Mouse (Mus musculus): ENCODE data around the gene Cd79a.

Cd79a gene

GRCm38 (mm10) chr7:24912480-24912879 is 15.3 kb downstream of the Cd79a start:
- no peak for DNase-seq (ENCODE audit: extremely low read depth, low read depth)

GRCm38 (mm10) chr7:24918763-24919323 is 21.7 kb downstream of the Cd79a start:
- DNase-seq (ENCODE audit: extremely low read depth, low read depth), result no peak

DNA sequence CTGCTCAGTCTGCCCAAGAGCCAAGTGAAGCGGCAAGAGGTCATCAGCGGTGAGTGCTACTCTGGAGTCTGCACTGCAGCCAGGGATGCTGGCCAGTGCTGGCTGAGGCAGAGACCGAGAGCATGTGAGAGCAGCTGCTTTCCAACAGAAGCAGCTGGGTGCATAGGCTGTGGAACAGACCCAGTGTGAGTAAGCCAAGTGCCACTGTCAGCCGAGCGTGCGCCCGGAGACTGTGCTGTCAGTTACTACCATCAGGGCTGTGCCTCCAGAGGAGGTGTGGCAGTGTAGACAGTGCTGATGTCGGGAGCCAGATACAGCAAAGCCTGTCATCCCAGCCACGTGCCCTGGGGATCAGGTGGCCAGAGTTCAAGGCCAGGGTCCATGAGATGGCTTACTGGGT is 22.5 kb downstream of the Cd79a start:
- no peak for DNase-seq (ENCODE audit: extremely low read depth, low read depth)

DNA sequence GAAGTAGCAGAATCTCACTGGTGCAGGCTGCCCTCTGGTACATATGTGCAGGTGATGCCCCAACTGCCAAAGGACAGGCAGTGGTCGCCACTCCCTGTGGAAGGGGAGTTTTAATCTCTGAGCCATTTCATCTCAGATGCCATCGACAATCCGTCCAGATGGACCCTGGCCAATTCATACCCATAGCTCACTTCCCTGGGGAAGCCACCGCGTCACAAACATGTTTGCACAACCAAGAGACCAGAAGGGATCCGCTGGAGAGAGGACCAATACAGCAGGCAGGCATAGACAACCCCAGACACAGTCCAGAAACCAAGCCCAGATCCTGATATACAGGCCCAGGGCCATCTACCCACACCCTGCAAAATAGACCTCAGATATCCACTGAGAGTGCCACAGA is 33.3 kb downstream of the Cd79a start:
- DNase-seq (ENCODE audit: extremely low read depth, low read depth), result no peak

DNA sequence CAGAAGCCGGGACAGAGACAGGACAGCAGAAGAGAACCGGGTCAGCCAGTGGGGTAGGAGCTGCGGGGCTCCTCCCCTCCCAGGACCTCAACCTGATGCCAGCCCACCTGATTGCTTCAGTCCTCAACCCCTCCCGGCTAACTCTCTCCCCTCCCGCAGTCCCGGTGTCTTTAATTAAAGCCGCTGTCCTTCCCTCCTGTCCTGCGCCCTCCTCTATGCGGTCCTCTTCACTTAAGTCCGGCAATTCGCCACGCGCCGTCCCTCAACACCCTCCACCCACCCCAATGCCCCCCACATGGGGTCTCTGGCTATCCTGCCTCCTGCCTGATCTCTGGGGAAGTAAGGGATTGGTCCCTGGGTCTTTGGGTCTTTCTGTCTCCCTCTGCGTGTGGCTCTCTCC is 34.5 kb downstream of the Cd79a start:
- DNase-seq (ENCODE audit: extremely low read depth, low read depth), result no peak

DNA sequence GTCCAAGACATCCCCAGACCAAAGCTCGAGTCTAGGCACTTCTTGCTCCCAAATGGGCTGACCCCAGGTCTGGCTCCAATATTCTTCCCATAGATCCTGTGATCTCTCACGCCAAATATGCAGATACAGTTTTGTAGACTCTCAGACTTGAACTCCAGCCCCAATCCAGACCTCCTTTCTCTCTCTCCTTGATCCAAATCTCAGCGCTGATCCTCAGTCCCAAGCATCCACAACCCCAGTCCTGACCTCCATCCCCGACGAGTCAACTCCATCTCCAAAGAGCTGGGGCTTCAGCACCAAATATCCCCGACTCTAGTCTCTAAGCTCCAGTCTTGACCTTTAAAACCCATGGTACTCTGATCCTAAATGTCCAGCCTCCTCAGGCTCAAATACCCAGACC is 46.5 kb downstream of the Cd79a start:
- no peak for DNase-seq (ENCODE audit: extremely low read depth, low read depth)

DNA sequence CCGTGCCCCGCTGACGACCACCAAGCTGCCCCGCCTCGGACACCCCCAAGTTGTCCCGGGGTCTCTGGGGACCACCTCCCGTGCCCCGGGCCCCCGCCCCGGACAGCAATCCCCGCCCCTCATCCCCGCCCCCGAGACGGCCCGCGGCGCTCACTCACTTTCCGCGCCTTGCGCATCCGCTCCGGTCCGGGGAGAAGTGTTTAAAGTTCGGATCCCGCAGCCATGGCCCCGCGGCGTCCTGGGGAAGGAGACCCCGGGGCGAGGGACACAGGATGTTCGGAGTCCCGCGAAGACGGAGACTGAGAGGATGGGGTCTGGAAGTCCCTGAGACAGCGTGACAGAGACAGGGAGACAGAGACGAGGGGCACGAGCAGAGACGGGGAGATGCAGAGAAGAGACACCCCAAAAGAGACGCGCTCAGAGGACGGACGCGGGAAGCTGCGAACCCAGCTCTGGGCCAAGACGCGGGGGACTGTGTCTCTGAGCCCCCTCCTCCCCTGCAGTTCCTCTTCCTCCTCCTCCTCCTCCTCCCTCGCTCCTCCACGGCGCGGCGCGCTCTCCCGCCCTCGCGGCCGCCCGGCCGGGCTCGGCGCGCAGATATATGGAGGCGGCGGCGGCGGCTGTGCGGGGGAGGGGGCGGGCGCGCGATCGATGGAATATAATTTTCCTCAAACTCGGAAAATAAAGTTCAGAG is 47.2 kb downstream of the Cd79a start, which contains the start of gene Gm4881:
Gm4881 (minus strand) TSS at position 238 of the 694 bp plus-strand sequence.
- DNase-seq (ENCODE audit: extremely low read depth, low read depth), result no peak

DNA sequence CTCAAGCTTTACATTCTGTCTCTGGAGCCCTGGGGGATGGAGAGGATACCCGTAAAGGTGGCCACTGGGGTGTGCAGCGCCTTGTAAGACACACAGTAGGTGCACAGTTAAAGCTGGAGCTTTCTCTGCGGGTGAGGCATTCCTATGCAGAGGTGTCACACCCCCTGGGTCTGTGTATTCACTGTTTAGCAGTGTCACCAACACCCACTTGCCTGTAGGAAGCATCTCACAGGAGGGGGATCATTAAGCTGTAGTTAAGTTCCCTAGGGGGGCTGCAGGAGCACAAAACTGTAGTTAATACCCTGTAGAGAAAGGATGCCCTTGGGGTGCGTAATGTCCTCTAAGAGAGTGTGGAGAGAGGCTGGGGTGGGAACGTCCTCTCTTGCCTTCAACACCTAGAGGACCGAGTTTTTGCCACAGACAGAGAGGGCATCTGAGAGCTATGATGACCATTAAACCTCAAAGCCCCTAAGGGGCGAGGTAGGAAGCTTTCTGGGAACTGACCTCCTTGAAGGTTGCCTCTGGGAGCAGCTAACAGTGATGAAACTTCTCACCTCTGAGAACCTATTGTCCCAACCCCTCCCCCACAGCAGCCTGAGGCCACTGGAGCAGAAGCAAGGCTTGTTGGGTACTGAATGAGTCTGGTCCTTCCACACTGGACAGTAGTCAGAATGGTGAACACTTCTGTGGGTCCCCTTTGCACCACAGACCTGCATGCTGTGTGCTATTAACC is 50.3 kb downstream of the Cd79a start:
- no peak for DNase-seq (ENCODE audit: extremely low read depth, low read depth)

- DNase-seq (ENCODE audit: extremely low read depth, low read depth), result no peak
Observed at GRCm38 (mm10) chr7:24948774-24949173, 51.6 kb downstream of the Cd79a start.

DNA sequence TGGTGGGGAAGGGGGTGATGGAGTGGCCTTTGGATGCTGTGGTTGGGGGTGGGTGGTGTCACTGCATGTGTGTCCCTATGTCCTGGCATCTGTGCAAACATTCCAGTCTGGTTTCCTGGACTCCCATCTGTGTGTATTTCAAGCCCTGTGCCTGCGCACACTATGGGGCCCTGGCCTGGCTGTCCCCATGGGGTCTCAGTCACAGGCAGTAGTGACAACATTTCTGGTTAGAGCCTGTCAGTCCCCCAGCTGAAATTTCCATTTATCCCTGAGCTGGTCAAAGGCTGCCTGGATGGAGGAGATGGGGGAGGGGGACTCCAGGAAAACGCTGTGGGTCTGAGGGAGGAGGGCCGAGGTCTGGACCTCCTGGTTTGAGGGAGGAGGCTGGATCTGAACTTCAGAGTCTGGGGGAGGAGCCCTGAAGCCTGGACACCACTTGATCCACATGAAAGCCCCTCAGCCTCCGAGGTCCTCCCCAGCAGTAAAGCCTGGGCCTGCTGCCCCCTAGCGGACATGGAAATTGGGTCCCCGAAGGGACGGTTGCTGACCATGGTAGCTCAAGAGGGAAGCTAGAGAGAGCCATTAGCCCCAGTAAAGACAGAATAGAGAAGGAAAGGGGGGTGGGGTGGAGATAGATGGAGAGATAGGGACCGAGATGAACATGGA is 52.9 kb downstream of the Cd79a start:
- DNase-seq (ENCODE audit: extremely low read depth, low read depth), result no peak
